16 mouse cellular contexts compared by ENCODE assay signal in the genomic region with DNA sequence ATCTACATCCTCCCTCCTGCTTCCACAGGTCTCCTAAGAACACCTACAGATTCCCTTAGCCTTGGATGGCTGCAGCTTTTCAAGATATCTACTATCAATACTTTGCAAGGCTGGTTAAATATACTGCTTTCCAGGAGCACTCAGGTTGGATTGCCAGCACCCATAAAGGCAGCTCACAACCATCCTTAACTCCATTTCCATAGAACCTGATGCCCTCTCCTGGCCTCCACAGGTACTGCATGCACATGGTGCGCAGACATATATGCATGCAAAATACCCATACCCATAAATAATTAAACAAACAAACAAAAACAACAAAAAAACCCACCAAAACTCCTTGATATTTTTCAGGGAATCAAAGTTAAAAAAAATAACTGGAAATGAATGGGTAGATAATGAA.
DNase-seq lines count a peak whose midpoint lies in the region; ATAC-seq and TF ChIP-seq lines count a peak whose summit lies in the region.
"Had no signal": no experiment of that assay in that cellular context is flagged by ENCODE, and none has a peak within 500 bp of the region (broad histone marks: within the 10 kb centered on the region; RNA-seq: fewer than 3 reads in every experiment).

No protein-coding gene starts in this region.

- TF ChIP-seq POLR2A in heart, adult 2 months (IDR thresholded peaks at IDR 0.05; ENCODE audit: insufficient read depth, low read depth, low read length), result no peak

- no peak overlapping the region; the same call in 1 of the 2 replicates for H3K27ac ChIP-seq in heart, adult 2 months
- H3K27ac ChIP-seq in heart, embryonic 12.5 days (ENCODE audit: poor library complexity, severe bottlenecking), result no peak overlapping the region
- no peak overlapping the region for H3K27ac ChIP-seq in lung, embryonic 14.5 days (ENCODE audit: low read depth)
- H3K27ac ChIP-seq: hindbrain, embryonic 14.5 days; liver, embryonic 13.5 days had no signal

- ATAC-seq in heart, embryonic 12.5 days (ENCODE audit: insufficient number of reproducible peaks, low FRiP score), result no peak
- ATAC-seq in lung, embryonic 14.5 days (ENCODE audit: insufficient read depth), result no peak
- no peak for ATAC-seq in G1E (ENCODE audit: extremely low read depth, insufficient number of reproducible peaks, low FRiP score, poor library complexity, severe bottlenecking)

- H3K9me3 ChIP-seq in heart, embryonic 12.5 days (replicated peaks), result peaks cover 4% of the 10 kb centered on the region
- no peaks in the 10 kb centered on the region; the same call in 1 of the 2 replicates for H3K9me3 ChIP-seq in lung, embryonic 14.5 days (ENCODE audit: low read depth, low read length)
- H3K9me3 ChIP-seq in G1E (replicated peaks), result no peaks in the 10 kb centered on the region; the same call in 1 of the 2 replicates

- intact Hi-C loops in heart, adult 2 months (cut with DNase I), result no loop called here

- H3K9ac ChIP-seq in heart, adult 2 months (ENCODE audit: low read depth, low read length), result no peak overlapping the region
- no peak overlapping the region for H3K9ac ChIP-seq in heart, embryonic 12.5 days
- no peak overlapping the region for H3K9ac ChIP-seq in lung, embryonic 14.5 days
- H3K9ac ChIP-seq: hindbrain, embryonic 14.5 days; liver, embryonic 13.5 days had no signal

- no peaks in the 10 kb centered on the region for H3K27me3 ChIP-seq in heart, adult 2 months (ENCODE audit: control insufficient read depth, insufficient read depth, low read length)
- no peaks in the 10 kb centered on the region for H3K27me3 ChIP-seq in heart, embryonic 12.5 days (replicated peaks)
- H3K27me3 ChIP-seq in lung, embryonic 14.5 days (ENCODE audit: insufficient read depth, low read length), result no peaks in the 10 kb centered on the region
- no peaks in the 10 kb centered on the region for H3K27me3 ChIP-seq in G1E (ENCODE audit: insufficient read depth, low read length)
- H3K27me3 ChIP-seq: liver, embryonic 13.5 days; megakaryocyte, embryonic 14.5 days had no signal

- no peak overlapping the region for H3K4me3 ChIP-seq in heart, adult 2 months
- H3K4me3 ChIP-seq in heart, embryonic 12.5 days, result no peak overlapping the region
- H3K4me3 ChIP-seq in lung, embryonic 14.5 days (ENCODE audit: low read depth, low read length), result no peak overlapping the region
- no peak overlapping the region for H3K4me3 ChIP-seq in G1E (ENCODE audit: low read depth, low read length)
- H3K4me3 ChIP-seq: erythroblast, embryonic 14.5 days; liver, embryonic 13.5 days; megakaryocyte, embryonic 14.5 days; myocyte had no signal

- no peak overlapping the region for H3K4me2 ChIP-seq in heart, embryonic 12.5 days
- H3K4me2 ChIP-seq in lung, embryonic 14.5 days, result no peak overlapping the region
- H3K4me2 ChIP-seq: heart, embryonic 11.5 days; hindbrain, embryonic 14.5 days; liver, embryonic 13.5 days had no signal

- TF ChIP-seq CTCF in heart, adult 2 months (IDR thresholded peaks at IDR 0.05), result peak; percentile 66
- TF ChIP-seq CTCF in lung, embryonic 14.5 days (IDR thresholded peaks at IDR 0.05; ENCODE audit: low read depth), result peak; percentile 59
- TF ChIP-seq CTCF in G1E (IDR thresholded peaks at IDR 0.05; ENCODE audit: low read depth, low read length), result 0 out of 2 replicates have a peak, but pooled peaks have one; percentile 16

- WGBS in heart, adult 2 months, result 98% methylated on average over 1 of the region's 1 CpGs
- 95% methylated on average over 1 of the region's 1 CpGs for WGBS in heart, embryonic 12.5 days
- 94% methylated on average over 1 of the region's 1 CpGs for WGBS in lung, embryonic 14.5 days

- TF ChIP-seq EP300 in heart, adult 2 months (IDR thresholded peaks at IDR 0.05; ENCODE audit: insufficient read depth, low read depth, low read length), result no peak

- no peaks in the 10 kb centered on the region for H3K79me2 ChIP-seq in heart, adult 2 months (replicated peaks; ENCODE audit: control insufficient read depth, insufficient read depth, low read length)

- peak in 1 of 2 experiments; percentile 26 for DNase-seq in heart, adult 2 months
- no peak for DNase-seq in lung, embryonic 14.5 days
- DNase-seq in lung, postnatal 4 days, result no peak
- DNase-seq in G1E (ENCODE audit: low spot score), result no peak
- peak; percentile 59 for DNase-seq in naive thymus-derived CD4-positive, alpha-beta T cell, adult 2 months (ENCODE audit: low read depth)
- no peak for DNase-seq in cerebellum, postnatal 4 days (ENCODE audit: low spot score in 2 of 2)
- DNase-seq: adrenal gland, adult 2 months; kidney, postnatal 14 days; liver, embryonic 13.5 days; thymus, adult 18-20 months had no signal

- H3K36me3 ChIP-seq in heart, adult 2 months (ENCODE audit: control insufficient read depth, insufficient read depth, low read length), result peaks cover 15% of the 10 kb centered on the region
- H3K36me3 ChIP-seq in heart, embryonic 12.5 days, result peaks cover 66% of the 10 kb centered on the region
- H3K36me3 ChIP-seq in lung, embryonic 14.5 days (ENCODE audit: insufficient read depth), result peaks cover 38% of the 10 kb centered on the region
- H3K36me3 ChIP-seq in G1E (replicated peaks), result peaks cover 73% of the 10 kb centered on the region

- peaks cover 16% of the 10 kb centered on the region for H3K4me1 ChIP-seq in heart, adult 2 months (ENCODE audit: control insufficient read depth, insufficient read depth, low read length)
- H3K4me1 ChIP-seq in heart, embryonic 12.5 days (replicated peaks), result peaks cover 19% of the 10 kb centered on the region
- peaks cover 16% of the 10 kb centered on the region; the same call in 1 of the 2 replicates for H3K4me1 ChIP-seq in lung, embryonic 14.5 days (ENCODE audit: insufficient read depth)
- H3K4me1 ChIP-seq in G1E (ENCODE audit: insufficient read depth, low read depth, low read length), result peaks cover 12% of the 10 kb centered on the region

Comparison
In these comparisons a context has a peak if more than half of its experiments do, and no peak if none do; other contexts are left out.
1. CTCF ChIP-seq: peak in every context shown above with its lines; median percentile 66 in heart, adult 2 months; 59 in lung, embryonic 14.5 days; 16 in G1E.